Mouse (Mus musculus) common myeloid progenitor, adult 5-6 weeks (primary cell): ENCODE data around the gene Ldha. TPM values are rescaled to one million over a fixed set of nuclear protein-coding genes. Genes with fewer than 3 reads are reported as not detected.
"Not testable (repeated sequence)": the region's sequence is repeated elsewhere in the genome, so short reads cannot be mapped to it uniquely, and the experiment has no call there.

Experiments
- ATAC-seq: replicated peaks from 2 replicates; pipeline ENCODE4 v1.8.0; 2016; ENCODE audit warnings: low read depth, mild to moderate bottlenecking, moderate TSS enrichment, inconsistent platforms; ENCODE audit not compliant: poor library complexity, severe bottlenecking
- total RNA-seq: library from RNA; stranded (forward); fragments of 200-1000, 187-1606 nt; gene quantifications from 2 replicates; pipeline ENCODE4 v1.2.3, GENCODE M21; 2017

Gene Ldha
- total RNA-seq, 1 experiment from 2014 or later = 497 TPM

GRCm38 (mm10) chr7:46871988-46872387 lies 30.7 kb downstream of the Ldha start:
- ATAC-seq = peak; percentile 93

DNA sequence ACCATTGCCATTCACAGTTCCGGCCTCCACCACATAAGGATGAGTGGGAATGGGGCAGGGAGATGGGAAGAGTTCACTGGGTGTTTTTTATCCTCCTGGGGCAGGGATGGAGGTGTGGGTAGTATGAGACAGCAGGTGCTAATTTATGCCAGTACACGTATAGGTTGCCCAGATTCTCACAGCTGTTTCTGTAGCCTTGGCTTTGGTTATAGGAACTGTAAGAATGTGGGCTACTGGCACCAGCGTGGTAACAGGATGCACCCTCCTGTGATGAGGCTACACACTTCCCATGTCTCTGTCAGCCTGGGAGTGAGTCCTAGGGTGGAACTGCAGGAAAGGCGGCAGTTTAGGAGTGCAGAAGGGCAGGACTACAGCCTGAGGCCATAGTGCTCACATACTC lies 35.6 kb downstream of the Ldha start:
- ATAC-seq = peak; percentile 20

DNA sequence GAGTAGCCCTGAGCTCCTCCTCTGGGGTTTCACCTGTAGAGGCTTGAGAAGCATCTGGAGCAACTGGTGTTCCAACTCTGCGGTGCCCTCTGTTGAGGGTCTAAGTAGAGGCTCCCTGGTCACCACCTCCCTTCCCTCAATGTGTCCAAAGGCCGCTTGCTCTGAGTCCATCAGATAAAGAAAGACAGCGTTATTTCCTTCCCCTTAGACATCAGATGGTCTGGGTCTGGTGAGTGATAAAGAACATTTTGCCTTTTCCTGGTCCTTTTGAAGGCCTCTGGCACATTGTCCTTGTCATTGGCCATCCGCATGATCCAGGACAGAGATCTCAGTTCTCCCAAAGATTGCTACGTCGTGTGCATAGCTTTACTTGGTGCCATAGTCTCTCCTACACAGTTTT lies 36.0 kb downstream of the Ldha start:
- peak; percentile 20; the same call in 1 of the 2 replicates for ATAC-seq

GRCm38 (mm10) chr7:46879851-46880250 lies 38.6 kb downstream of the Ldha start:
- no peak for ATAC-seq

- peak; percentile 69 for ATAC-seq
Observed at GRCm38 (mm10) chr7:46880992-46881391, 39.7 kb downstream of the Ldha start.

DNA sequence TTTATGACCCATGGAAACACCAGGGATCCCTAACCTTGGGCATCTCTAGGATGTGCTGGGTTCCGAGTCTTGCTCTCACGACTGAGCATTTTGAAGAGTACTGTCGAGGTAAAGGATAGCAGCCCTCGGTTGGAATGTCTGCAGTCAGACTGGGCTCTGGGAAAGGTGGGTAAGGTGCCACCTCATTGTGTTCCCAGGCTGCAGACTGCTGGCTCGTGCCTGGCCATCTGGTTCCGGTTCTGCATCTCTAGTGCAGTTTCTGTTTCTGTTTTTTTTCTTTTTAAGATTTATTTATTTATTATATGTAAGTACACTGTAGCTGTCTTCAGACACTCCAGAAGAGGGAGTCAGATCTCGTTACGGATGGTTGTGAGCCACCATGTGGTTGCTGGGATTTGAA lies 40.7 kb downstream of the Ldha start:
- ATAC-seq = not testable (repeated sequence)

DNA sequence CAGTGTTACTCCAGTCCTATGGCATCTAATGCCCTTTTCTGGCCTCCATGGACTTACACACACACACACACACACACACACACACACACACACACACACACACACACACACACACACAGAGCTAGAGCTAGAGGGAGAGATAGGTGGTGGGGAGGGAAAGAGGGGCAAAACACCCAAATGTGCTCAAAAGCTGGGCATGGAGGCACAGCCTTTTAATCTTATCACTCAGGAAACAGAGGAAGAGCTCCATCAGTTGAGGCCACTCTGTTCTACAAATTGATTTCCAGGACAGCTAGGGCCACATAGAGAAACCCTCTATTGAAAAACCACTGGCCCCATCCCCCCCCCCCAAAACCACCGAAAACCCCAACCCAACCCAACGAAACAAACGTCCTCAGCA lies 42.0 kb downstream of the Ldha start:
- ATAC-seq = peak; percentile 83

DNA sequence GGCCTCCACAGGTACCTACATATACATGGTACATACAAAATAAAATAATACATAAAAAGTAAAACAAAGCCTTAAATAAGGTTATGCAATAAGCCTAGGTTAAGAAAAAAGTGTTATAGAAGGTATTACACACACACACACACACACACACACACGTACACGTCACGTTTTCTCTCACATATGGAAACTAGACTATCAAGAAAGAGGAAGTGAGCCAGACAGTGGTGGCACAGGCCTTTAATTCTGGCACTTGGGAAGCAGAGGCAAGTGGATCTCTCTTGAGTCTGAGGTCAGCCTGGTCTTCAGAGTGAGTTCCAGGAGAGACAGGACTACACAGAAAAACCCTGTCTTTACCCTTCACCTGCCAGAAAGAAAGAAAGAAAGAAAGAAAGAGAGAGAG lies 54.2 kb downstream of the Ldha start:
- peak; percentile 81 for ATAC-seq

DNA sequence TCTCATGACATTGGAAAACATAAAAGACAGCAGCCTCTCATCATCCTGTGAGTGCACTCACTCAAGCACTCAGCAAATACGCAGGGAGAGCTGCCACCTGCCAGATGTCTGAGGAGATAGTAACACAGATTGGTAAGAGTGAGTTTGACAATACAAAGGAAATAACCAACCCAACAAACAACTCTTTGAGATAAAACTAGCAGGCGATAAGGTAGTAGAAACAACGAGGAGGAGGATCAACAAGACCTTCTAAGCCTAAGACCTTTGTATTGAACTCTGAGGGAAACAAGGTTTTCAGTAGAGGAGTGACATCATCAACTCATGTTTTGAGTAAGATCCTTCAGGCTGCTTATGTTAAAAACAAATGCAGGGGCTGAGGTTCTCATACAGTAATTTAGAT lies 58.1 kb downstream of the Ldha start:
- no peak for ATAC-seq

Other genes with a start within 250 kb of the Ldha start
- gene Sergef, start 201.7 kb upstream of the Ldha start, total RNA-seq = 7.6 and 17.5 TPM in 2 replicates
- not detected in 2 replicates for gene Tph1, start 168.9 kb upstream of the Ldha start, total RNA-seq
- 14.6 and 18.5 TPM in 2 replicates for gene Saal1, start 130.8 kb upstream of the Ldha start, total RNA-seq
- 3.8 TPM in 1 of 2 replicates, not detected in the other for gene Saa3, start 125.8 kb upstream of the Ldha start, total RNA-seq
- gene Saa4, start 108.9 kb upstream of the Ldha start, total RNA-seq = not detected in 2 replicates
- not detected in 2 replicates for gene Saa1, start 98.5 kb upstream of the Ldha start, total RNA-seq
- not detected in 2 replicates for gene Saa2, start 89.7 kb upstream of the Ldha start, total RNA-seq
- 32.3 and 33.0 TPM in 2 replicates for gene Hps5, start 45.4 kb upstream of the Ldha start, total RNA-seq
- 86.1 and 96.2 TPM in 2 replicates for gene Gtf2h1, start 45.4 kb upstream of the Ldha start, total RNA-seq
- gene Ldhc, start 19.7 kb downstream of the Ldha start, total RNA-seq = not detected in 2 replicates
- gene Tsg101, start 78.5 kb downstream of the Ldha start, total RNA-seq = 42.0 and 46.4 TPM in 2 replicates
- gene Uevld, start 117.1 kb downstream of the Ldha start, total RNA-seq = 12.7 and 14.1 TPM in 2 replicates
- gene Gm9999, start 142.1 kb downstream of the Ldha start, total RNA-seq = not detected in 2 replicates
- gene Spty2d1, start 166.9 kb downstream of the Ldha start, total RNA-seq = 33.4 and 38.7 TPM in 2 replicates
- 0.63 and 2.5 TPM in 2 replicates for gene Tmem86a, start 209.1 kb downstream of the Ldha start, total RNA-seq